Mouse (Mus musculus) midbrain, embryonic 15.5 days (tissue): Measurements from ENCODE around the gene Marveld3. TPM values are rescaled to one million over a fixed set of nuclear protein-coding genes. Genes with fewer than 3 reads are reported as not detected.

Experiments
- ATAC-seq: fragments of 200-750 bp; cut with Nextera tagmentation; replicated peaks from 2 replicates; pipeline ENCODE4 v1.8.0; 2017; ENCODE audit warnings: moderate TSS enrichment
- H3K27ac ChIP-seq: fragments of 300-500 bp; sonication (generic); 2 replicates; pipeline ENCODE4 v1.5.1; 2015; ENCODE audit warnings: mild to moderate bottlenecking, inconsistent platforms
- H3K27me3 ChIP-seq: fragments of 300-500 bp; sonication (generic); replicated peaks from 2 replicates; pipeline ENCODE4 v1.6.1; 2015; ENCODE audit warnings: inconsistent platforms
- H3K36me3 ChIP-seq: fragments of 300-500 bp; sonication (generic); replicated peaks from 2 replicates; pipeline ENCODE4 v1.6.1; 2015; ENCODE audit warnings: inconsistent platforms
- H3K4me1 ChIP-seq: fragments of 300-500 bp; sonication (generic); 2 replicates; pipeline ENCODE4 v1.6.1; 2015; ENCODE audit warnings: inconsistent platforms
- H3K4me2 ChIP-seq: fragments of 300-500 bp; sonication (generic); 2 replicates; pipeline ENCODE4 v1.6.1; 2015; ENCODE audit warnings: inconsistent platforms, mild to moderate bottlenecking, moderate library complexity
- H3K4me3 ChIP-seq: fragments of 300-500 bp; sonication (generic); 2 replicates; pipeline ENCODE4 v1.5.1; 2015; ENCODE audit warnings: mild to moderate bottlenecking, inconsistent platforms
- H3K9ac ChIP-seq: fragments of 300-500 bp; sonication (generic); 2 replicates; pipeline ENCODE4 v1.6.1; 2015; ENCODE audit warnings: mild to moderate bottlenecking, inconsistent platforms
- H3K9me3 ChIP-seq: fragments of 300-500 bp; sonication (generic); 2 replicates; pipeline ENCODE4 v1.6.1; 2016; ENCODE audit warnings: inconsistent platforms
- WGBS: fragments of 180-500 bp; shearing (Covaris S2); methylation state at CpG from one replicate; pipeline ENCODE4 v1.1.7; 2015; ENCODE audit warnings: mixed read lengths; 5-methylcytosine and 5-hydroxymethylcytosine counted together
- polyA plus RNA-seq: library from polyadenylated mRNA; unstranded; fragments of >200 nt; fragmentation: Nextera tagmentation; extraction: Ambion mirVana; gene quantifications from 2 replicates; pipeline ENCODE4 v1.2.1, GENCODE M21; 2015

The Marveld3 gene
- polyA plus RNA-seq, 1 experiment from 2014 or later: 2.1 TPM

- H3K9ac ChIP-seq: no peak overlapping the region
- H3K4me3 ChIP-seq: no peak overlapping the region
- peaks cover 21% of the 10 kb centered on the region for H3K36me3 ChIP-seq
- H3K4me2 ChIP-seq: no peak overlapping the region
- 81% methylated on average over 8 of the region's 8 CpGs for WGBS
- no peaks in the 10 kb centered on the region for H3K27me3 ChIP-seq
- H3K9me3 ChIP-seq: no peaks in the 10 kb centered on the region
- H3K27ac ChIP-seq: no peak overlapping the region
- ATAC-seq: no peak
- no peaks in the 10 kb centered on the region for H3K4me1 ChIP-seq
Measured at GRCm38 (mm10) chr8:109920406-109921390, 41.3 kb downstream of the Marveld3 start.

DNA sequence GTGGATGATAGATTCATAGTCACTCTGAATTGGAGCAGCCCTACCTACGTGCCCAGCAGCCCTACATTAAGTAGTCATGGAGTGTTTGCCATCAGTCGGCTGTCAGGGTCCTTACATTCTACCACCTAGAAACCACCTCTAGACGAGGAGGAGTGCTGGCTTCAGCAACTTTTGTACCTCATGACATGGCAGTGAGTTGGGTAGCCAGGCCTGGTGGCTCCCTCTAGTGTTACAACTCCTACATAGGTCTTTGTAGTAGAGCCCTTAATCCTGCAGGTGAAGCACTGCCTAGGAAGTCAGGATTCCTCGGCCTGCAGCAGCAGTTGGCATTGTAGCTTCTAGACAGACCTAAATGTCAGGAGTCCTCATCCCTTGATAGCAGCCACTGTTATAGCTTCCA, 44.7 kb downstream of the Marveld3 start:
- no peak for ATAC-seq
- H3K27ac ChIP-seq: no peak overlapping the region
- H3K4me3 ChIP-seq: no peak overlapping the region
- H3K27me3 ChIP-seq: no peaks in the 10 kb centered on the region
- no peak overlapping the region for H3K9ac ChIP-seq
- 56% methylated on average over 4 of the region's 4 CpGs for WGBS
- peaks cover 16% of the 10 kb centered on the region for H3K36me3 ChIP-seq
- no peaks in the 10 kb centered on the region for H3K4me1 ChIP-seq
- no peak overlapping the region for H3K4me2 ChIP-seq
- no peaks in the 10 kb centered on the region for H3K9me3 ChIP-seq

DNA sequence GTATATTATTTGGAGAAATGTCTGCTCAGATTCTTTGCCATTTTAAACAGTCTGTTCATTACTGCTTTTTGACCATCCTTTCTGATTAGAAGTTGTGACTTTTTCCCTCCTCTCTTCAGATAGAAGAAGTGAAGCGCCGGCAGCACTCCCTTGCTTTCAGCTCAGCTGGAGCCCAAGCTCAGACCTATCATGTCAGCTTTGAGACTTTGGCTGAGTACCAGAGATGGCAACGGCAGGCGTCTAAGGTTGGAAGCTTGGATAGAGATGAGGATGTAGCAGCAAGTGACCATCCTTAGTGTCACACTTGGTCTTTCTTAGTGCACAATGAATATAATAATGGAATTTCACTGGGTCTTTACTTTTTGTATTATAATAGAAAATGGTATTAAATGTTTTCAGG, 54.6 kb downstream of the Marveld3 start:
- Histone ChIP-seq H3K4me3 (no peak overlapping the region), H3K4me1 (no peaks in the 10 kb centered on the region), H3K9ac (no peak overlapping the region), H3K27me3 (no peaks in the 10 kb centered on the region), H3K27ac (no peak overlapping the region), H3K9me3 (no peaks in the 10 kb centered on the region), H3K4me2 (no peak overlapping the region), H3K36me3 (peaks cover 15% of the 10 kb centered on the region)
- ATAC-seq: no peak
- WGBS: 93% methylated on average over 4 of the region's 4 CpGs

DNA sequence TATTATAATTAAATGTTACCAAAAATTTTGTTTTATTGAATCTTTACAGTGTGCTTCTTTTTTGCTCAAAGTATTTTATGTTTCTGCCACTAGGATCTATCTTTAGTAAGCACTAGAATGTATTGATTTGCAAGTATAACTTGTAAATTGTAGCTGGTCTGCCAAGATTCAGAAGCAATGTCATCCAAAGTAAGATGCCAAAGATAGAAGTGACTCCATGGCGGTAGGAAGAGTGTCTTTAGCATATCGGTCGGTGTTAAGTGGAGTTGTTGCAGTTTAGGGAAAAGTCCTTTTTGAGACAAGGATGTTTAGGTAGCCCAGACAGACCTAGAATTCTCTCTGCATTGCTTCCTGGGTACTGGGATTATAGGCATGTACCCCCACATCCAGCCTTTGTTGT, 55.1 kb downstream of the Marveld3 start:
- WGBS: 95% methylated on average over 3 of the region's 3 CpGs
- ATAC-seq: no peak
- H3K4me1 ChIP-seq: no peaks in the 10 kb centered on the region
- H3K9me3 ChIP-seq: no peaks in the 10 kb centered on the region
- no peak overlapping the region for H3K4me3 ChIP-seq
- H3K4me2 ChIP-seq: no peak overlapping the region
- H3K36me3 ChIP-seq: peaks cover 15% of the 10 kb centered on the region
- no peak overlapping the region for H3K27ac ChIP-seq
- no peaks in the 10 kb centered on the region for H3K27me3 ChIP-seq
- no peak overlapping the region for H3K9ac ChIP-seq

DNA sequence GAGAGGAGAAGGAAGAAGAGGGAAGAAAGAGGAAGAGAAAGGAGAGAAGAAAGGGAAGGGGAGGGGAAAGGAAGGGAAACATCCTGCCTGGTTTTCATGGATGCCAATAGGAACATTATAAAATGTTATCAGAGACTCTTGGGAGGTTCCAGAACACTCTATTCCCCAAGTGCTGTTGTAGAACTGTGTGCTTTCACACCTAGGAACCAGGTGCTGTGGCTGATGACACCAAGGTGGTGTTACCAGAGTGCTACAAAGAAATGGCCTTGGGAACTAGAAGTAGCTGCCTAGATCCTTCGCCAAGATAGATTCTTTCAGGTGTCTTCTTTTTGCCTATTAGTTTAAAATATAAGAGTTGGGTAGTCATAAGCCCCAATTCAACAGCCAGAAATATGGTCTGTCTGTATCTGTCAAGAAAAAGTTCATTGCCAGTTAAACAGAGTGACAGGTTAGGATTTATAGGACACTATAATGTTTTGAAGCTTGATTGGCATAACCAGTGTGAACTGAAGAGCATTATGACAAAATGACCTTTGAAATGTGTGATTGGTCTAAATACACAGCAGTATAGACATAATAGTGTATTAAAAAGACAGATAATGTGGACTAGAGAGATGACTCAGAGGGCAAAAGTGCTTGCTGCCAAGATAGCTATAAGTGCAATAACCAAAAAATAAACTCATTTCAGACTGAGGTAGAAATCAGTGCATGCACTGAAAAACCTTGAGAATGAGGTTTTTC, 56.9 kb downstream of the Marveld3 start:
- no peak for ATAC-seq
- H3K4me3 ChIP-seq: no peak overlapping the region
- H3K27me3 ChIP-seq: no peaks in the 10 kb centered on the region
- WGBS: 90% methylated on average over 1 of the region's 1 CpGs
- H3K4me2 ChIP-seq: no peak overlapping the region
- H3K9ac ChIP-seq: no peak overlapping the region
- no peak overlapping the region for H3K27ac ChIP-seq
- H3K4me1 ChIP-seq: no peaks in the 10 kb centered on the region
- H3K36me3 ChIP-seq: peaks cover 15% of the 10 kb centered on the region
- H3K9me3 ChIP-seq: no peaks in the 10 kb centered on the region

DNA sequence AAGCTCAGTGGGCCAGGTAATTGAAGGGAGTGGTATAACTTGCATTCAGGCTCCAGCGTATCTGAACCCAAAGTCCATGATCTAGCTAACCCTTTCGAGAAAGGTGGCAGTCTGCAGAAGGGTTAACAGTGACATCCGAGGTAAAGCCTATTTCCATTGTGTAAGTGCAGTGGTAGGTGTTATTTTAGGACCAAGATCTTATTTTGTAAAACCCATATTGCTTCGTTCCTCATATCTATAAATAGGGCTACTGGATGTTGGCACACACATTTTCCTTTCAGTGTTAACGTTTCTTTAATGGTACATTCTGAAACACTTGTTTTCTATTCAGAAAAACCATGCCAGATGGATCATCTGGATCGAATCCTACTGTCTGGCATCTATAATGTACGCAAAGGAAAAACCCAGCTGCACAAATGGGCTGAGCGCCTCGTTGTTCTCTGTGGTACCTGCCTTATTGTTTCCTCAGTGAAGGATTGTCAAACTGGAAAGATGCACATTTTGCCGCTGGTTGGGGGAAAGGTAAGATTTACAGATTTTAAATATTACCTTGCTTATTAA, 58.0 kb downstream of the Marveld3 start:
- H3K9ac ChIP-seq: no peak overlapping the region
- no peak for ATAC-seq
- H3K4me2 ChIP-seq: no peak overlapping the region
- no peak overlapping the region for H3K27ac ChIP-seq
- no peak overlapping the region for H3K4me3 ChIP-seq
- WGBS: 87% methylated on average over 10 of the region's 10 CpGs
- no peaks in the 10 kb centered on the region for H3K4me1 ChIP-seq
- H3K9me3 ChIP-seq: no peaks in the 10 kb centered on the region
- no peaks in the 10 kb centered on the region for H3K27me3 ChIP-seq
- peaks cover 8% of the 10 kb centered on the region for H3K36me3 ChIP-seq

- no peak overlapping the region for H3K9ac ChIP-seq
- H3K4me1 ChIP-seq: no peaks in the 10 kb centered on the region
- H3K9me3 ChIP-seq: no peaks in the 10 kb centered on the region
- peaks cover 4% of the 10 kb centered on the region for H3K36me3 ChIP-seq
- no peak overlapping the region for H3K4me3 ChIP-seq
- H3K27ac ChIP-seq: no peak overlapping the region
- no peak overlapping the region for H3K4me2 ChIP-seq
- H3K27me3 ChIP-seq: no peaks in the 10 kb centered on the region
- ATAC-seq: no peak
Measured at GRCm38 (mm10) chr8:109902379-109902778, 59.6 kb downstream of the Marveld3 start.

Other genes starting within 250 kb of the Marveld3 start
- gene Atxn1l, start 224.5 kb downstream of the Marveld3 start, polyA plus RNA-seq: 3.5 and 4.1 TPM in 2 replicates
- gene Ap1g1, start 183.6 kb downstream of the Marveld3 start, polyA plus RNA-seq: 48.0 and 52.9 TPM in 2 replicates
- 4.7 and 5.2 TPM in 2 replicates for gene Phlpp2, start 93.7 kb downstream of the Marveld3 start, polyA plus RNA-seq
- gene Tat, start 28.2 kb upstream of the Marveld3 start, polyA plus RNA-seq: not detected in 2 replicates
- not detected in 2 replicates for gene Chst4, start 77.5 kb upstream of the Marveld3 start, polyA plus RNA-seq
- gene Zfp612, start 117.5 kb upstream of the Marveld3 start, polyA plus RNA-seq: 24.5 TPM in 2 replicates
- gene Gm21964, start 139.0 kb upstream of the Marveld3 start, polyA plus RNA-seq: not detected in 2 replicates
- gene Gm17720, start 140.6 kb upstream of the Marveld3 start, polyA plus RNA-seq: not detected in 2 replicates
- 144 and 153 TPM in 2 replicates for gene Calb2, start 206.0 kb upstream of the Marveld3 start, polyA plus RNA-seq